Mouse (Mus musculus): ENCODE measurements around the gene Taf10.

DNA sequence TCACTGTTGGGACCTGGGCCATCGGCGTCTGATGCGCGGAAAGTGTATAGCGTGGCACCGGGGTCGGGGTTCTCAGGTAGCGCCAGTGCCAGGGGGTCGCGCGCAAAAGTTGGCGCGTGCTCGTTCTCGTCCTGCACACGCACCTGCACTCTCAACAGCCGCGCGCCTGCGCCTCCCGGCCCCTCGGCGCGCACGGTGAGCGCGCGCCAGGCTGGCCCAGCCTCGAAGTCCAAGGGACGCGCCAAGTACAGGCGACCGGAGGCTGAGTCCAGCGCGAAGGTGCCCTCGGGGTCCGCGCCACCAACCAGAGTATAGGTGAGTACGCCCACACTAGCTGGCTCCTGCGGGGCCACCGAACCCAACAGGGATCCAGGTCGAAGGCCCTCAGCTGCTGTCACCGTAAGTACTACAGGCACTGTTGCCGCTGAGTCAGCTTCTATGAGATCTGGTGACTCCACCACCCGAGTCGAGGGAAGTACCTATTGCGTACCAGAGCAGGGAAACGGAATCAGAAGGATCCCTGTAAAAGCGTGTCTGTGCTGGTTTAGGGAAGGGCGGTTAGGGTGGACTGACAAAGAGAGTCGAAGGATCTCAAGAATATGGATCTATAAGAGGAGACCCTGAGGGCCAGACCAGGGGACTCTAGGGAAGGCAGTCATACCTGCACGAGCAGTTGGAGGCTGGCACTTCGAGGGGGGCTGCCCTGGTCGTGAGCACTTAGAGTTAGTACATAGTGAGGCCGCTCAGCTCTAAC is 18.5 kb upstream of the Taf10 start:
- no peak for TF ChIP-seq CTCF (IDR thresholded peaks at IDR 0.05; ENCODE audit: borderline replicate concordance, insufficient read depth, low read length)
- TF ChIP-seq POLR2A (IDR thresholded peaks at IDR 0.05; ENCODE audit: low read depth, low read length), result no peak

All from embryonic fibroblast, embryonic 13.5 days (primary cell).